Mouse (Mus musculus): ENCODE results near the gene Tspan31. TPM values are rescaled to one million over a fixed set of nuclear protein-coding genes. Genes with fewer than 3 reads are reported as not detected.
"Not testable (repeated sequence)": the region's sequence is repeated elsewhere in the genome, so short reads cannot be mapped to it uniquely, and the experiment has no call there.

The Tspan31 gene
- polyA plus RNA-seq, 1 experiment from 2014 or later, result 71.7 TPM

- Histone ChIP-seq H3K9ac (replicated peaks; ENCODE audit: low read length) (no peak overlapping the region), H3K27ac (replicated peaks; ENCODE audit: low read depth, low read length) (no peak overlapping the region), H3K4me2 (ENCODE audit: low read length) (no peak overlapping the region), H3K27me3 (ENCODE audit: control insufficient read depth, insufficient read depth, low read length) (no peaks in the 10 kb centered on the region), H3K36me3 (ENCODE audit: control insufficient read depth, insufficient read depth, low read length) (peaks cover 38% of the 10 kb centered on the region), H3K4me1 (ENCODE audit: control insufficient read depth, insufficient read depth, low read length) (peaks cover 29% of the 10 kb centered on the region), H3K9me3 (ENCODE audit: control insufficient read depth, low read length) (no peaks in the 10 kb centered on the region), H3K4me3 (replicated peaks; ENCODE audit: low read depth, low read length) (no peak overlapping the region)
- ATAC-seq (ENCODE audit: low FRiP score, low TSS enrichment) (no peak), DNase-seq (no peak)
- WGBS, result 88% methylated on average over 9 of the region's 9 CpGs
These were observed 4.1 kb downstream of the Tspan31 start for GRCm38 (mm10) chr10:127065981-127066380.

GRCm38 (mm10) chr10:127063913-127064870 lies 5.9 kb downstream of the Tspan31 start:
- peak; percentile 5; the same call in 1 of the 2 replicates for ATAC-seq (ENCODE audit: low FRiP score, low TSS enrichment)
- peak overlapping the region; percentile 78 for H3K4me3 ChIP-seq (replicated peaks; ENCODE audit: low read depth, low read length)
- peak; percentile 60 for DNase-seq
- no peaks in the 10 kb centered on the region for H3K9me3 ChIP-seq (ENCODE audit: control insufficient read depth, low read length)
- H3K4me2 ChIP-seq (ENCODE audit: low read length), result peak overlapping the region; percentile 82
- H3K27ac ChIP-seq (replicated peaks; ENCODE audit: low read depth, low read length), result peak overlapping the region; percentile 93
- no peaks in the 10 kb centered on the region for H3K27me3 ChIP-seq (ENCODE audit: control insufficient read depth, insufficient read depth, low read length)
- H3K4me1 ChIP-seq (ENCODE audit: control insufficient read depth, insufficient read depth, low read length), result peaks cover 27% of the 10 kb centered on the region; the same call in 1 of the 2 replicates
- H3K36me3 ChIP-seq (ENCODE audit: control insufficient read depth, insufficient read depth, low read length), result peaks cover 38% of the 10 kb centered on the region
- H3K9ac ChIP-seq (replicated peaks; ENCODE audit: low read length), result peak overlapping the region; percentile 95
- WGBS, result 13% methylated on average over 37 of the region's 37 CpGs

GRCm38 (mm10) chr10:127063239-127063872 lies 6.7 kb downstream of the Tspan31 start, which contains the start of gene Cdk4:
TSS of gene Cdk4 (plus strand) at chr10:127063534.
- Histone ChIP-seq H3K9me3 (ENCODE audit: control insufficient read depth, low read length) (no peaks in the 10 kb centered on the region), H3K27ac (replicated peaks; ENCODE audit: low read depth, low read length) (peak within 1 kb of the TSS; percentile 93), H3K9ac (replicated peaks; ENCODE audit: low read length) (peak within 1 kb of the TSS; percentile 95), H3K27me3 (ENCODE audit: control insufficient read depth, insufficient read depth, low read length) (no peaks in the 10 kb centered on the region), H3K4me2 (ENCODE audit: low read length) (peak within 1 kb of the TSS; percentile 82), H3K4me1 (ENCODE audit: control insufficient read depth, insufficient read depth, low read length) (peaks cover 27% of the 10 kb centered on the region; the same call in 1 of the 2 replicates), H3K36me3 (ENCODE audit: control insufficient read depth, insufficient read depth, low read length) (peaks cover 37% of the 10 kb centered on the region), H3K4me3 (replicated peaks; ENCODE audit: low read depth, low read length) (peak within 1 kb of the TSS; percentile 78)
- DNase-seq, result peak; percentile 99
- WGBS, result under 1% methylated on average over 46 of the region's 46 CpGs
- peak; percentile 91 for ATAC-seq (ENCODE audit: low FRiP score, low TSS enrichment)

GRCm38 (mm10) chr10:127062503-127062902 lies 7.6 kb downstream of the Tspan31 start:
- Histone ChIP-seq H3K4me3 (replicated peaks; ENCODE audit: low read depth, low read length) (no peak overlapping the region; the same call in 1 of the 2 replicates), H3K4me2 (ENCODE audit: low read length) (peak overlapping the region; percentile 82), H3K9ac (replicated peaks; ENCODE audit: low read length) (no peak overlapping the region)

GRCm38 (mm10) chr10:127062101-127062500 lies 8.0 kb downstream of the Tspan31 start:
- peaks cover 31% of the 10 kb centered on the region; the same call in 1 of the 2 replicates for H3K4me1 ChIP-seq (ENCODE audit: control insufficient read depth, insufficient read depth, low read length)
- 92% methylated on average over 4 of the region's 4 CpGs for WGBS
- not testable (repeated sequence) for H3K27ac ChIP-seq (replicated peaks; ENCODE audit: low read depth, low read length)

More at GRCm38 (mm10) chr10:127062503-127062902, 7.6 kb downstream of the Tspan31 start:
- Histone ChIP-seq H3K27me3 (ENCODE audit: control insufficient read depth, insufficient read depth, low read length) (no peaks in the 10 kb centered on the region), H3K27ac (replicated peaks; ENCODE audit: low read depth, low read length) (peak overlapping the region; percentile 75), H3K9me3 (ENCODE audit: control insufficient read depth, low read length) (no peaks in the 10 kb centered on the region), H3K4me1 (ENCODE audit: control insufficient read depth, insufficient read depth, low read length) (peaks cover 31% of the 10 kb centered on the region; the same call in 1 of the 2 replicates), H3K36me3 (ENCODE audit: control insufficient read depth, insufficient read depth, low read length) (peaks cover 34% of the 10 kb centered on the region)
- WGBS, result 81% methylated on average over 5 of the region's 5 CpGs
- DNase-seq (no peak), ATAC-seq (ENCODE audit: low FRiP score, low TSS enrichment) (no peak)

GRCm38 (mm10) chr10:127061513-127061912 lies 8.6 kb downstream of the Tspan31 start:
- DNase-seq (no peak), ATAC-seq (ENCODE audit: low FRiP score, low TSS enrichment) (no peak)
- no peaks in the 10 kb centered on the region for H3K9me3 ChIP-seq (ENCODE audit: control insufficient read depth, low read length)
- peaks cover 31% of the 10 kb centered on the region; the same call in 1 of the 2 replicates for H3K4me1 ChIP-seq (ENCODE audit: control insufficient read depth, insufficient read depth, low read length)
- H3K9ac ChIP-seq (replicated peaks; ENCODE audit: low read length), result peak overlapping the region; percentile 98; the same call in 1 of the 2 replicates
- peak overlapping the region; percentile 97 for H3K27ac ChIP-seq (replicated peaks; ENCODE audit: low read depth, low read length)
- H3K27me3 ChIP-seq (ENCODE audit: control insufficient read depth, insufficient read depth, low read length), result no peaks in the 10 kb centered on the region
- WGBS, result 69% methylated on average over 2 of the region's 2 CpGs
- H3K4me3 ChIP-seq (replicated peaks; ENCODE audit: low read depth, low read length), result peak overlapping the region; percentile 90; the same call in 1 of the 2 replicates
- peak overlapping the region; percentile 75 for H3K4me2 ChIP-seq (ENCODE audit: low read length)
- H3K36me3 ChIP-seq (ENCODE audit: control insufficient read depth, insufficient read depth, low read length), result peaks cover 34% of the 10 kb centered on the region

More at GRCm38 (mm10) chr10:127062101-127062500, 8.0 kb downstream of the Tspan31 start:
- not testable (repeated sequence) for H3K4me2 ChIP-seq (ENCODE audit: low read length); ATAC-seq (ENCODE audit: low FRiP score, low TSS enrichment); H3K27me3 ChIP-seq (ENCODE audit: control insufficient read depth, insufficient read depth, low read length); DNase-seq; H3K4me3 ChIP-seq (replicated peaks; ENCODE audit: low read depth, low read length); H3K9ac ChIP-seq (replicated peaks; ENCODE audit: low read length); H3K9me3 ChIP-seq (ENCODE audit: control insufficient read depth, low read length)
- H3K36me3 ChIP-seq (ENCODE audit: control insufficient read depth, insufficient read depth, low read length), result peaks cover 34% of the 10 kb centered on the region

- no peaks in the 10 kb centered on the region for H3K9me3 ChIP-seq (ENCODE audit: control insufficient read depth, low read length)
- H3K36me3 ChIP-seq (ENCODE audit: control insufficient read depth, insufficient read depth, low read length), result peaks cover 34% of the 10 kb centered on the region
- ATAC-seq (ENCODE audit: low FRiP score, low TSS enrichment) (no peak), DNase-seq (peak; percentile 49)
- WGBS, result 15% methylated on average over 5 of the region's 5 CpGs
- peak overlapping the region; percentile 97 for H3K27ac ChIP-seq (replicated peaks; ENCODE audit: low read depth, low read length)
- H3K4me3 ChIP-seq (replicated peaks; ENCODE audit: low read depth, low read length), result peak overlapping the region; percentile 90
- H3K9ac ChIP-seq (replicated peaks; ENCODE audit: low read length), result peak overlapping the region; percentile 98; the same call in 1 of the 2 replicates
- no peaks in the 10 kb centered on the region for H3K27me3 ChIP-seq (ENCODE audit: control insufficient read depth, insufficient read depth, low read length)
- peaks cover 31% of the 10 kb centered on the region; the same call in 1 of the 2 replicates for H3K4me1 ChIP-seq (ENCODE audit: control insufficient read depth, insufficient read depth, low read length)
- H3K4me2 ChIP-seq (ENCODE audit: low read length), result peak overlapping the region; percentile 75
These were observed 9.0 kb downstream of the Tspan31 start for GRCm38 (mm10) chr10:127061085-127061484.

Measured in midbrain, embryonic 14.5 days (tissue).